Mouse (Mus musculus) thymus, postnatal 10 days (tissue): ENCODE results near the gene Heyl.
"Not testable (repeated sequence)": the region's sequence is repeated elsewhere in the genome, so short reads cannot be mapped to it uniquely, and the experiment has no call there.

Source experiments
- DNase-seq, 2 experiments: peaks; one replicate each; pipeline ENCODE4 v3.0.0; 2021; ENCODE audit warnings: low spot score in 2 of 2

Gene Heyl

DNA sequence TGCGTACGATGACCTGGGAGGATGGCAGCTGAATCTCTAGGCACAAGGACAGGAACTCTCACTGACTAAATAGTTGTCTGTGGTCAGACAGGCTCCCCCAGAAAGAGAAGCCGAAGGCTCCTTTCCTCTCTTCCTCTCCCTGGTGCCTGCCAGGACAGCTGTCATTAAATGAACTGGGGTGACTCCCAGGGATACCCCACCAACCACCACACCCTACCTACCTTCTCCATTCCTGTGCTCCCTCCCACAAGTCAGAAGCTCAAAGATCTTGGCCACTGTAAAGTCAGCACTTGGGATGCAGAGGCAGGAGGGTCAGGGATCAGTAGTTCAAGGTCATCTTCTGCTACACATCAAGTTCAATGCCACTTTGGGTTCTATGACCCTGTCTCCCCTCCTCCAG, 515 bp upstream of the Heyl start:
- no peak for DNase-seq

DNA sequence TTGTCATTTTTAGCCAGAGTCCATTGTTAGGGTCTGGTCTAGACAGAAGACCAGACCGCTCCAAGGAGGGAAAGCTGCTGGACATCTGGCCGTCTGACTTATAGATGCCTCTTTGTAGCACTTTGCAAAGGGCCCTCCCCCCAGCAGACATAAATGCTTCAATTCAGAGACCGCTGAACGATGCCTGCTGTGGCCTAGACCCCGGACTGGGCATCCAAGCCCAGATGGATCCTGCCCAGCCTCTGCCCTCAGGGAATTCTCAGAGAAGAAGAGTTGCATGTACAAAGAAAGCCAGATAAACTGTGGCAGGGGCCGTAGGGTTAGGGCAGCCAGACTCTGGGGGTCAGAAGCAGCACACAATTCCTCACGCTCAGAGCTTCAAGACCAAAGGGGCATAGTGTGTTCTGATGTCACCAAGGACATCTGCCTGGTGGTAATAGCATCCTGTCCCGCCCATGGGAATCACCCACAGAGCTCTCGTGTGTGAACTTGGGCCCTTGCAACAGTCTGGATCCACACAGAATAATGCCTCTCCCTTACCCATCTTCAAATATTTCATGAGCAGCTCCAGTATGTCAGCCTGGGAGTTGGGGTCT, 2.6 kb downstream of the Heyl start:
- DNase-seq, result no peak

DNA sequence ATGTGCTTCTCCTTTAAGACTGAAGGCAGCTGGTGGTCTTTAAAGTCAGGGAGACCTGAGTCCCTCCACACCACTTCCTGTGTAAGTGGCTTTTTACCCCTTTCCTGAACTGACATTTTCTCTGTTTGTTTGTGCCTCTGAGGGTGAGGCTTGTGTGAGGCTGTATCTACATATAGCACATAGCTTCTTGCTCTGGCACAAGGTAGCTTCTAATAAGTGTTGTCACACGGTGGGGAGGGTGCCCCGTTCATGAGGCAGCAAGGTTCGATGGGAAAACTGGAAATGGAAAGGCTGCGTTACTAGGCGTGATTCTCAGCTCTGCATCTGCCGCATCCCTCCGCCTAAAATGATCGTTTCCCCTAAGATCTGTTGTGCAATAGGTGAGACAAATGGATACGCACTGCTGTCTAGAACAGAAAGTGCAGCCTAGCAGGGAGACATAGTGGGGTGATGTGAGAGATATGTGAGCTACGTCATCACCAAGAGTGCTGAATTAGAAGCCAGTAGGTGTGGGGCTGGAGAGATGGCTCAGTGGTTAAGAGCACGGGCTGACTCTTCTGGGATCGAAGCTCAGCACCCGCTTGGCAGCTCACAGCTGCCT, 3.2 kb downstream of the Heyl start:
- no peak for DNase-seq

DNA sequence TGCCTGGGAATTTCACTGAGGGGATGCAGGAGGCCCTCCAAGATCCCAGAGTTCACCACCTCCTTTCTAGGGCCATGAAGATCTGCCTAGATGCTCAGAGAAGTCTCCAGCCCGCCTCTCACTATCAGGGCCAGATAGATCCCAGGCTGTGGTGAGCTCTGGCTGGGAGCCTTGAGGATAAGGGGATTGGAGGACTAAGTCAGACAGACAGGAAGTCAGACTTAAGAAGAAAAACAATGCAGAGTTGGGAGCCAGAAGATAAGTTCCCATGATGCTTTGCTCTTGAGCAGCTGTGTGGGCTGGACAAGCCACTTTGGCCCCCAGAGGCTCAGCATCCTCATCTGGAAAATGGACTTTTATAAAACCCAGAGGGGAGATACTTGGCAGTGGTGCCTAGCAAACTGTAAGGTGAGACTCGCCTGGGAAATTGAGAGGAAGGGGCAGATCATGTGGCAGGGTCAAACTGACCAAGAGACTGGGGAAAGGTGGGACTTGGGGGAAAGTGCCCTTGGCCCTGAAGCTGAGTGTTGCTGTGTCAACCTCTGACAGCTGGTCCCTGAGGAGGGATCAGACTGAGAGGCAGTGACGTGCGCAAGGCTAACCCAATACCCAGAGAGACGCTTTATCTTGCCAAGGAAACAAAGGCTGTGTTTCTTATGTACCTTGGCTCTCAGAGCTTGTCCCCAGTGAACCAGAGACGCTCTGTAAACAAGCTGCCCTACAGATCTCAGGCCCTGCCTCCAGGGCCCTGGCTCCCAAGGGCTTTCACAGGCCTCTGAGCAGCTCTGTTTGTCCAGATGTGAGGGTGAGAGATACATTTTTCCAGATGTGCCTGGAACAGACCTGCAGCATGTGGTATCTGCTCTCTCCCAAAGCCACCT, 4.3 kb downstream of the Heyl start:
- no peak for DNase-seq

DNA sequence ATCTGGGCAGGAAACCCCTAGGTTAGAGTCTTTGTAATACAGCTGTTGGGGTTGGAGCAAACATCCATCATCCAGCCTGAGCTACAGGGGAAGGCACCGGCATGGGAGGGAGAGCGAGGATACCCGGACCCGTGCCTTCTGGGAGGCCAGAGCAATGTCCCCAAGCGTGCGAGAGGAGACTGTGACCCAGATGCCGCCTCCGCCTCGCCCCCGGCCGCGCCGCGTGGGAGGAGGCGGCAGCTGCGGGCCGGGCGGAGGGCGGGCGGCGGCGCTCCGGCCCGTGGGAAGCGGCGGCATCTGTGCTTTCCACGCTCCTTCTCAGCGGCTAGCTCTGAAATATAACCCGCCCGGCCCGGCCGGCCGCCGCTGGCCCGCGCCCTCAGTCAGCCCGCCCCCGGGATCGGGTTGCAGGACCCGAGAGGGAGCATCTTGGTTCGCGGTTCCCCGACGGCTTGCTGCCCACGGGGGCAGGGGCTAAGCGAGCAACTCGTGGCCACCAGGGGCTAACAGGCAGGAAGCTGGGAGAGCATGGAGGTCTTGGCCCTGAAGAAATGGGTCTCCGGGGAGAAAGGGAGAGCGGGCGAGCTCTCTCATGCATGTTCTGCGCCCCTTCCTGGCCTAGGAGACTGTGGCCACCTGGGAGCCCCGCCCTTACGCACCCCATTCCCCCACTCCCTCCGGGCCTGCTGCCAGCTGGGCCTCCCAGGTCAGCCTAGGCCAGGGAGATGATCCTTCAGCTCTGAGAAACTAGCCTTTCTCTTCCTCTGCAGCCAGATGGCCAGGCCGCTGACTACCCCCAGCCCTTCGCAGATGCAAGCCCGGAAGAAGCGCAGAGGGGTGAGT, 6.2 kb downstream of the Heyl start:
- peak in 1 of 2 experiments; percentile 18 for DNase-seq

DNA sequence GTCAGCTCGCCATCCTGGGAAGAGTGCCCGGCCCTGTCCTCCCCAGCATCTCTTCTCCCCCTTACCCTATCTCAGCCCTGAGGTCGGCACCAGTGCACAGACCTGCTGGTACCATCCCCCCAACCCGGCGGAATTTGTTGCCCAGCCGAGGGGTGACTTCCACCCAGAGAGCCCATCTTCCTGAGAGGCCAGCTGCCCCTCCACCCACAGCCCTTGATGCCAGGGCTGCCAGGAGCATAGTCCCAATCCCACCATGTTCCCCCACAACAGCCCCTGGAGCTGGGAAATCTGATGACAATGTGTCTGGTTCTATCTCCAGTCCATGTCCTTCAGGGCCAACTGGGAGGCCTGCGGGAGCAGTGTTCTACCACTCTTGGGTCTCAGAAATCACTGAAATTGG, 12.9 kb downstream of the Heyl start:
- no peak for DNase-seq

DNA sequence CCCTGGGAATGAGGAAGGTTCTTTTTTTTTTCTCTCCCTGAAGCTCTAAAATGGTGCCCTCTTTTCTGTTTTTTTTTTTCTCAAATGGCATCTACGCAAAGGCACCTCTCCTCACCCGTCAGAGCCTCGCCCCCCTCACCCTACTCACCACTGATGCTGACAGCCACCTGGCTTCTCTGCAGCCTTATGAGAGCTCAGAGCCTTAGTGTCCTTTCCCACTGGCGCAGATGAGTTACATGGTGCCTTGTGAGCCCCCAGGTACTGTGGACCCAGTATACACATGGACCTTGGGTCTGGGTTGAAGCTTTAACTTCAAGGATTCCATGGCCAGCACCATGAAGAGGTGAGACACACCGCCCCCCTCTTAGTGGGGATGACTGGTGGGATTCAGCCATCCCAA, 13.3 kb downstream of the Heyl start:
- DNase-seq, result no peak

DNA sequence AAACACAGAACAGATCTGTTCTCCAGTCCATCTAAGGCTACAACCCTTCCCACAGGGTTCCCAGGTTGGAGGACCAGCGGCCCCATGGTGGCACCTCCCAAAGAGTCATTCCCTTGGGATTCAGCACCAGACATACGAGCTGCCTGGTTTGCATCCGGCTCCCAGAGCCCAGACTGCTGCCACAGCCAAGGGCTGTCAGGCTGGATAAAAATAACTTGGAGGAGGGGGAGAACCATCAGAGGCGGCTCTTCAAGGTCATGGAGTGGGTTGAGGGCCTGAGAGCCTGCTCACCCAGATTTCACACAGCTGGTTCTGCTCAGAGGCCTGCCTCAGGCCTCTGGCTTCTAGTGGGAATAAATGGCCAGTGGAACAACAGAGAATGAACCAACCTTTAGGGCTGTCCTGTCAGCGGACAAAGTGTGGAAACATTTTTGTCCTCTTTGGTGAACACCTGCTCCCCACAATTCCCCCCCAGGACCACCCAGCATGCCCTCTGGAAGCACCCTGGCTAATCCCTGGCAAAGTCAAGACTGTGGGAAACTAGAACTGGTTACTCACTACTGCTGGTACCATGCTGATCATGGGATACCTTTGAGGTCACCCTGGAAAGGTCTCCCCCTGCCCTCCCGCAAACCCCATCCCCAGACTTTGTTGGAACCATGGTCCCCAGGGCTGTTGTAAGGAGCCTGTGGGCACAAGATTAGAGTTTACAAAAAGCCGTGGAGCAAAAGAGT, 14.0 kb downstream of the Heyl start:
- DNase-seq, result no peak

DNA sequence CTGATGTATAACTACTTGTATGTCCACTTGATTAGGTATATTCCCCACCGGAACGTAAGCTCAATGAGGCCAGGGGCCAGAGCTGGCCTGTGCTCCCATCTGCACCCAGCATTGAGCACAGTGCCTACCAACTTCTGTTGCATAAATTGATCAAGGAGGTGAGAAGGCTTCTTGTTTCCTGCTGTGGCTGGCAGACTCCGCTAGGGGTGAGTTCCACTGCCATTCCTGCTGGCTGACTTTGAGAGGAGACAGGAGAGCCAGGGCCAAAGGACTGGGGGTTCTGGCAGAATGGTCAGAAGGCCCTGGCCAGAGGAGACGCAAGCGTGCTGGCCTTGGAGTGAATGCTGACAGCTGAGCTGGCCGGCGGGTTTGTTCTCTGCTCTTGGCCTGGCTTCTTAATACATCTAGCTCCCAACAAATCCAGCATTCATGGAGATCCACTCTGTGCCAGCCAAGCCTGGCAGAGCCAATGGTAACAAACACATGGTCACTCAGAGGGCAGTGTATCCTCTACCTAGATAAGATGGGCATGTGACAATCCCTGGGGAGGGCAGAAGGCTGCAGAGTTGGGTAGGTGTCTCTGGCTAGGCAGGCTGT, 15.7 kb downstream of the Heyl start:
- DNase-seq, result no peak

DNA sequence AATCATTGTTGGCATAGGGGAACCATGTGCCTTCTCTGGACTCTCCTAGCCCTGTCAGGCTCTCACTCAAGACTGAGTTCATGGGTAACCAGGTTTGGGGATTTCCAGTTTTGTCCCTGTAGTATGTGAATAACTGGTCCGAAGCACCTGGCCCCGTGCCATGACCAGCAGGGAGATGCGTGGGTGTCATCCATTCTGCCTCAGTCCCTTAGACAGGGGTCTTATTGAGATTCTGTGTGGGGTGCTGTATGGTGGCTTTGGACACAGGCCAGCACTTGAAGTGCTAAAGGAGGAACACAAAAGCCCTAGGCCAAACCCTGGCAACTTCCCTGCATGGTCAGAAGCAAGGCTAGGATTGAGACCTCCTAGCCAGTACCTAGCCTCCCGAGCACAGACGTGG, 18.9 kb downstream of the Heyl start:
- DNase-seq, result no peak

DNA sequence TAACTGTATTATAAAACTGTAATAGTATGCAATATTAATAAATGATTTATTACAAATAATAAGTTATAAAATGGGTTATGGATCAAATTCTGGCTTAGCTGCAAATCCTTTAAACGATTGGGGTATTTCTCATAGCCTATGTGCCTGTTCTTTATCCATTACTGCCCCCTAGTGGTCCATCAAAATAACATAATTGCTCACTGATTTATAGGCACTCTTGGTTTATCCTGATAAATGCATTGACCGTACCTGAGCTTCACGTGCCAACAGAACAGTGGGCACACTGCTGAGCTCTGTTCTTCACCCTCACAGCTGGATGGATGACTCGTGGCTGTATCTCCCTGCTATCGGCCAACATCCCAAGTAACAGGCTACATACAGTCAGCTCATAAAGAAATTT, 21.3 kb downstream of the Heyl start:
- peak in 1 of 2 experiments; percentile 58 for DNase-seq

DNA sequence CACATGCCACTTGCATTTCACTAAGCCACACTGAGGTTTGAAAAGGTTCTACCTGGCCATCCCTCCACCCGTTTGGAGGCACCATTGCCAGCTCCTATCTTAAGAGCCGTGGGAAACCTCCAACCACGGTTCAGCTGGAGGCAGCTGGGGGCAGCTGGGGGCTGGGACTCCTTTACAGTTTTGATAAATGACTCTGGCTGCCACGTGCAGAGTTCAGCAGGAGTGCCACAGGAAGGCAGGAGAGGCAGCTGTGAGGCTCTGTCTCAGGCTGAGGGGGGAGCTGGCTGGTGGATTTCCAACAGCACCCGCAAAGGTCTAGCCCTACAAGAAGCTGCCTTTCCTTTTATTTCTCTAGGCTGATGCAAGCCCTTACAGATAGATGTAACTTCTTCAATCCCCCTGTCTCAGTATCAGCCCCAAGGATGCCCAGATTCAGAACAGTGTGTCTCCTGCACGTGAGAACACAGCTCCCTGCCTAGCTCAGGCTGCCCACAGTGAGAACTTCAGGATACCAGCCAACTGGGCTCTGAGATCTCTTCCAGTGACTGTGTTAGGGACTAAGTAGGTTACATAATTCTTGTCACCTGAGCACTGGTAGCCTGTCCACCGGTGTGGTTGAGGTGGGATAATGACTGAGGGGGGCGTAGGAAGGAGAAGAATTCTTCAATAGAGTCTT, 26.9 kb downstream of the Heyl start:
- DNase-seq, result no peak

DNA sequence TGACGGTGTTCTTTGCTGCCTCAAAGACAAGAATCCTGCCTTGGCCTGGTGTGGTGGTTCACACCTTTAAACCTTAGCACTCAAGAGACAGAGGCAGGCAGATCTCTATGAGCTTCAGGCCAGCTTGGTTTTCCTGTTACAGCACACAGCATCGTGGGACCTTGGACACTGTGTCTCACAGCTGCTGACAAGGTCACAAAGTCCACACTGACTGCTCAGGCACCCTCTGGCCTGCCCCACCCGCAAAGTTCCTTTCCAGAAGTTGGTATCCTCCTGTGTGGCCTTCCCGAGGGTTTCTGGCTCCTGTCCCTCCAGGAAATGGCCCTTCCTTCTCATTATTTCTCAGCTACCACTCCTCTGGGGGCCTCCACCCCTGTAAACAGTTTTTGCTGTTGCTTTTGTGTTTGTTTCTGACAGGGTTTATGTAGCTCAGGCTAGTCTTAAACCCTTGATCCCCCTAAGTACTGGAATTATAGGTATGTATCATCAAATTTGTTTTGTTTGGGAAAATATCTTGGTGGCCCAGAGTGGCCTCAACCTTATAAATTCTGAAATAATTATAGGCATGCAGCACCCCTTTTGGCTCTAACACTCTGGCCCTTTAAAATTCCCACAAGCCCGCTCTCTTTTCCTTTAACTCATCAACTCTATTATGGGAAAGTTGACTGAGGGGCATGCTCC, 28.5 kb downstream of the Heyl start, which contains the start of gene Pabpc4:
TSS of gene Pabpc4 (plus strand) at position 631 of the 681 bp plus-strand sequence.
- DNase-seq, result no peak

DNA sequence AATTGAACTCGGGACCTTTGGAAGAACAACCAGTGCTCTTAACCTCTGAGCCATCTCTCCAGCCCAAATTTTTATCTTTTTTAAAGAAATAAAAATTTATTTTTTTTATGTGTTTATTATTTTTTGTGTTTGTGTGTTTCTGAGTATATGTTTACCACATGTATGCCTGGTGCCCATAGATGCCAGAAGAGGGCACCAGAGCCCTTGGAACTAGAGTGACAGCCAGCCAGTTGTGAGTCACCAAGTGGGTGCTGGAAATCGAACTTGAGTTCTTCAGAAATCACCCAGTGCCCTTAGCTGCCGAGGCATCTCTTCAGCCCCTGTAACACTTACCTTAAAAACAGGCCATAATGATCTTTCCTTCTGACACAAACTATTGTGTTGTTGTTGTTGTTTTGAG, 37.7 kb downstream of the Heyl start:
- no peak for DNase-seq

DNA sequence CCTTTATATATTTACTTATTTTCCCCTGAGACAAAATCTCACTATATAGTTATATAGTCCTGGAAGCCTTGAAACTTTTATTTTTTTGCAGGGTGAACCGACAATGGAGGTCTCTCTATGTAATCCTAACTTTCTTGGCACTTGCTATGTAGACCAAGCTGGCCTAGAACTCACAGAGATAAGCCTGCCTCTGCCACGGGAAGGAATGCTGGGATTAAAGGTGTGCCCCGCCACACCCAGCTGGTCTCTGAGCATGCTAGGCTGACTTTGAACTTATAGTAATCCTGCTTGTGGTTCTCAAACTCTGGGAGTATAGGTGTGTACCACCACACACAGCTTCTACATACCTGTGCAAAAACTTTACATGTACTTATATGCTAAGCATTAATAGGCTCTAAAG, 46.8 kb downstream of the Heyl start:
- no peak for DNase-seq

DNA sequence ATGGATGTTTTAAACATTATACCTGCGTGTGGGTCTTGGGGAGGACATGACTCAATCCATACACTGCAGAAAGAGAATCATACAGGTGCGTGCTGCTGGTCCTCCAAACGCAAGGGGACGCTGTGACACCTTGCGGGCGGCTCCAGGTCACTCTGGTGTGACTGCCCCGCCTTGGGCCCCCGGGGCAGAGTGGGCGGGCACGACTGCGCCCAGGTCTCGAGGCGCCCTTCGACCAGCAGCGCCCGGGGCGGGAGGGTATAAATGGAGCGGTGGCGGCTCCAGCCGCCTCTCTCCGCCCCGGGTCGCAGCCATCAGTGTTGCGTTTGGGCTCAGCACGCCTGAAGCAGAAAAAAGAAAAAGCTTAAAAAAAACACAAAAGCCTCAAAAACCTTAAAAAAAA, 49.1 kb downstream of the Heyl start:
- peak; percentile 72 to 83 for DNase-seq

DNA sequence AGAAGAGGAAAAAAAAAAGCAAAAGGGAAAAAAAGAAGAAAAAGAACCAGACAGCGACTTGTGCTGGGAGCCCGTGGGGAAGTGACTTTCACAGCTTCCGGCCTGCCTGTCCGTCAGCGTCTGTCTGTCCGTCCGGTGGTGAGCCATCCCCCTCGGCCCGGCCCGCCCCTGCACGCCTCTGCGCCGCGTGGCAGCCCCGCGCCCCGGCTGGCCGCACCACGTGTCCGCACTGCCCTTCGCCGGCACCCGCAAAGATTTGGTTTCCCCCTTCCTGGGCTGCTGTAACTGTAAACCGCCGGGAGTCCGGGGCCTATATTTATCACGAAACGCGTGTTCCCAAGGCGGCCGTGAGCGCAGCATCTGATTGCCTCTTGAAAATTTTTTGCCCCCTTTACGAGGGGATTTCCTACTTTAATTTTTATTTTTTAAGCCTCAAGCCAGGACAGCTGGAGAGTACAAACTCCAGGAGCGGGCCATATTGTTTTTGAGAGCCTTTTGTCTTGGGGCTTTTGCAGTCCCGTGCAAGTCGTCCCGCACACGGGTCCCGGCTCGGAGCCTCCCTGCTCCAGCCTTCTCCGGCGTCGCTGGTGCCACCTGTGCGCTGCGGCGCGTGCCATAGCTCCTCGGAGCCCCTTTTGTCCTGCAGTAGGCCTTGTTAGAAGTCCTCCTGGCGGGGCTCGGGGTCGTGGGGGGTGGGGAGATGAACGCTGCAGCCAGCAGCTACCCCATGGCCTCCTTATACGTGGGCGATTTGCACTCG, 49.7 kb downstream of the Heyl start:
- not testable (repeated sequence) for DNase-seq

DNA sequence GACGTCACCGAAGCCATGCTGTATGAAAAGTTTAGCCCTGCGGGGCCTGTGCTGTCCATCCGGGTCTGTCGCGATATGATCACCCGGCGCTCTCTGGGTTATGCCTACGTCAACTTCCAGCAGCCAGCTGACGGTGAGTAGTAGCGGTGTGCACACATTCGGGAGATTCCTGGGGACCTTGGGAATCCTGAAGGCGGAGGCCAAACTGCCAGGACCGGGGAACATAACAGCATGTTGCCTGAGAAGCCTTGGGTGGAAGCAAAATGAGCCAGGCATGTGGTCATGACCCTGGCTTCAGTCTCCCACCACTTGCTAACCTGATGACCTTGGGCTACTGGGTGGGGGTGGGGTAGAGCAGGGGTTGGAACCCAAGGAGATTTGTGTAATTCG, 50.3 kb downstream of the Heyl start:
- not testable (repeated sequence) for DNase-seq
